Mouse (Mus musculus): ENCODE measurements around the gene Macf1.
"Not testable (repeated sequence)": the region's sequence is repeated elsewhere in the genome, so short reads cannot be mapped to it uniquely, and the experiment has no call there.

The Macf1 gene

GRCm38 (mm10) chr4:123667260-123667867 lies 16.8 kb downstream of the Macf1 start:
- peak; percentile 77 for DNase-seq

- DNase-seq, result peak; percentile 29
These were observed 17.6 kb downstream of the Macf1 start for GRCm38 (mm10) chr4:123666517-123666916.

- no peak for DNase-seq
These were observed 18.4 kb downstream of the Macf1 start for GRCm38 (mm10) chr4:123665681-123666278.

GRCm38 (mm10) chr4:123664951-123665661 lies 19.1 kb downstream of the Macf1 start:
- DNase-seq, result peak; percentile 70

- DNase-seq, result peak; percentile 91
These were observed 19.9 kb downstream of the Macf1 start for GRCm38 (mm10) chr4:123664021-123664950.

- peak; percentile 51 for DNase-seq
These were observed 20.5 kb downstream of the Macf1 start for GRCm38 (mm10) chr4:123663688-123663965.

- DNase-seq, result peak; percentile 48
These were observed 21.1 kb downstream of the Macf1 start for GRCm38 (mm10) chr4:123662914-123663687.

- no peak for DNase-seq
These were observed 26.0 kb downstream of the Macf1 start for GRCm38 (mm10) chr4:123658175-123658574.

- DNase-seq, result peak; percentile 51
These were observed 28.9 kb downstream of the Macf1 start for GRCm38 (mm10) chr4:123655245-123655644.

GRCm38 (mm10) chr4:123654566-123654965 lies 29.6 kb downstream of the Macf1 start:
- DNase-seq, result no peak

- DNase-seq, result not testable (repeated sequence)
These were observed 30.7 kb downstream of the Macf1 start for GRCm38 (mm10) chr4:123653446-123653845.

GRCm38 (mm10) chr4:123652130-123652529 lies 32.0 kb downstream of the Macf1 start:
- DNase-seq, result no peak

- no peak for DNase-seq
These were observed 35.0 kb downstream of the Macf1 start for GRCm38 (mm10) chr4:123649131-123649530.

GRCm38 (mm10) chr4:123647668-123648067 lies 36.5 kb downstream of the Macf1 start:
- no peak for DNase-seq

GRCm38 (mm10) chr4:123647109-123647508 lies 37.1 kb downstream of the Macf1 start:
- no peak for DNase-seq

GRCm38 (mm10) chr4:123645246-123645845 lies 38.8 kb downstream of the Macf1 start:
- DNase-seq, result no peak

GRCm38 (mm10) chr4:123643561-123643960 lies 40.6 kb downstream of the Macf1 start:
- DNase-seq, result no peak

- no peak for DNase-seq
These were observed 41.3 kb downstream of the Macf1 start for GRCm38 (mm10) chr4:123642877-123643276.

- DNase-seq, result no peak
These were observed 47.0 kb downstream of the Macf1 start for GRCm38 (mm10) chr4:123637136-123637535.

GRCm38 (mm10) chr4:123635428-123635827 lies 48.7 kb downstream of the Macf1 start:
- DNase-seq, result no peak

GRCm38 (mm10) chr4:123634436-123634835 lies 49.7 kb downstream of the Macf1 start:
- DNase-seq, result no peak

- no peak for DNase-seq
These were observed 50.3 kb downstream of the Macf1 start for GRCm38 (mm10) chr4:123633874-123634273.
